Mouse (Mus musculus): ENCODE measurements around the gene Rims3. TPM values are rescaled to one million over a fixed set of nuclear protein-coding genes. Genes with fewer than 3 reads are reported as not detected.

The Rims3 gene
- polyA plus RNA-seq, 1 experiment from 2014 or later: 20.7 TPM

DNA sequence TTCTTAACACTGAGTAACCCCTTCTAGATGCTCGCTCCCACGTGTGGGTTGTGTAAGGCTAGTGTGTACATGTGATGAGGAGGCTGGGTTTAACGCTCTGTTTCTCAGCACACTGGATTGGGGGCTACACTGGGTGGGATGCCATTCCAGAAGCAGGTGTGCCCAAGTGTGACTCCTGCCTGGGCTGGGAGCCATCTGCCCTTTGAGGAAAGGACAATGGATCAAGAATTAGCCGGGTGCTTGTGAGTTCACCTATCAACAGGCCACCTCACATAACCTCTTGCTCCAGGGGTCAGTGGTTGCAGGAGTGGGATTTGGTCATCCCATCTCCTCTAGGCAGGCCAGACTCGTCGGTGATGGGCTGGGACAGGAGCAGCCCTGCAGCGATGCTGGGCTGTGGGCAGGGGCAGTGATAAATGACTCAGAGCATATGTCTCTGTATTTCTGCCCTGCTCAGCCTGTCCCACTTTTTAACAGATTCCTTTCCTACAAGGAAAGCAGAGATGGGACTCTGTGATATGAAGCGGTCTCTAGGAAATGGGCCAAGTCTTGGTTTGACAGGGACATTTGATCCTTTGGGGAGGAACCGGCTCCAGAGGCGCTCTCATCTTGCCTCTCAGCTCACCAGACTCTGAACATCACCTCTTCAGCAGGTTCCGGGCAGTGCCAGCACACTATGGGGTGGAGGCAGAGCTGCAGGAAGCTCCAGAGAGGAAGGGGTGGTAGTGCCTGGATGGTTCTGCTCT, 39.2 kb downstream of the Rims3 start:
- Histone ChIP-seq H3K27ac (replicated peaks; ENCODE audit: low read depth, low read length) (no peak overlapping the region), H3K9ac (replicated peaks; ENCODE audit: low read length) (no peak overlapping the region), H3K4me2 (ENCODE audit: low read length) (no peak overlapping the region), H3K4me3 (replicated peaks; ENCODE audit: low read depth, low read length) (no peak overlapping the region), H3K4me1 (ENCODE audit: control insufficient read depth, insufficient read depth, low read length) (no peaks in the 10 kb centered on the region), H3K36me3 (ENCODE audit: control insufficient read depth, insufficient read depth, low read length) (no peaks in the 10 kb centered on the region), H3K9me3 (ENCODE audit: control insufficient read depth, low read length) (no peaks in the 10 kb centered on the region), H3K27me3 (ENCODE audit: control insufficient read depth, insufficient read depth, low read length) (no peaks in the 10 kb centered on the region)
- WGBS: 83% methylated on average over 11 of the region's 11 CpGs
- DNase-seq (no peak), ATAC-seq (ENCODE audit: low FRiP score, low TSS enrichment) (no peak)

DNA sequence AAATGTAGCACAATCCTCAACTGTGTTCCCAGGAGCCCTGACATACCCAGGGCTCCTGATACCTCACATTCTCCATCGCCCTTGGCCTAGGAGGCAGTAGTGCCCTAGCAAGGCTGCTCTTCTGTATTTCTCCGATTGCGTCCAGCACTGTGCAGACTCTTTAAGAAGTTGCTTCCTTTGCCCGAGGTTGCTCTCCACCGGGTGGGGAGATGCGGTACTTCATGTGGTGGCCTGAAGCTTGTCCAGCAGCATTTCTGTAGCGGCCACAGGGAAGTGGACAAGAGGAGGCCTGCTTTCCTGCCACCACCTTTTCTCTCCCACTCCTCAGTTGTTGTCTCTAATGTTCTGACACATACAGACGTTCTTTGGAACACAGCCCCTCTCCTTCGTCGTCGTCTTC, 40.0 kb downstream of the Rims3 start:
- no peak for DNase-seq
- 80% methylated on average over 11 of the region's 11 CpGs for WGBS
- Histone ChIP-seq H3K27ac (replicated peaks; ENCODE audit: low read depth, low read length) (no peak overlapping the region), H3K36me3 (ENCODE audit: control insufficient read depth, insufficient read depth, low read length) (no peaks in the 10 kb centered on the region), H3K4me2 (ENCODE audit: low read length) (no peak overlapping the region), H3K9me3 (ENCODE audit: control insufficient read depth, low read length) (no peaks in the 10 kb centered on the region), H3K27me3 (ENCODE audit: control insufficient read depth, insufficient read depth, low read length) (no peaks in the 10 kb centered on the region), H3K4me3 (replicated peaks; ENCODE audit: low read depth, low read length) (no peak overlapping the region), H3K9ac (replicated peaks; ENCODE audit: low read length) (no peak overlapping the region), H3K4me1 (ENCODE audit: control insufficient read depth, insufficient read depth, low read length) (no peaks in the 10 kb centered on the region)
- ATAC-seq (ENCODE audit: low FRiP score, low TSS enrichment): no peak

DNA sequence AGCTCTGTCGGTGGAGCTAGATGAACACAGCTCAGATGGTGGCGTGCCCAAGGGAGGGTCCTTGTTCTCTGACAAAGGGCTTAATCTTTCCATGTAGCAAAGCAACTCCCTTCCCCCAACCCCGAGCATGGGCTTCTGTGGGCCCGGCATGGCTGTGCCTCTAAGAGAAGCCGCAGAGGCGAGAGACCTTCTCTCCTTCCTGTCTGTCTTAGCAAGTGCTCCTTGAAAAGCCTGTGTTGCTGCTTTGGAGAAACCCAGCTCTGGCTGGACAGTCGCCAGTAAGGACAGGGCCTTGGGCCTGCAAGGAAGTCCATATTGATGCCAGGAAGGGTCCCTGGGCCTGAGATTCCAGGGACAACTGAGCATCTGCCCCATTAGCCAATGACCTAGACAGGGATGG, 40.6 kb downstream of the Rims3 start:
- H3K9me3 ChIP-seq (ENCODE audit: control insufficient read depth, low read length): no peaks in the 10 kb centered on the region
- DNase-seq: no peak
- ATAC-seq (ENCODE audit: low FRiP score, low TSS enrichment): no peak
- no peak overlapping the region for H3K4me3 ChIP-seq (replicated peaks; ENCODE audit: low read depth, low read length)
- 61% methylated on average over 7 of the region's 7 CpGs for WGBS
- no peak overlapping the region for H3K4me2 ChIP-seq (ENCODE audit: low read length)
- no peaks in the 10 kb centered on the region for H3K36me3 ChIP-seq (ENCODE audit: control insufficient read depth, insufficient read depth, low read length)
- no peak overlapping the region for H3K9ac ChIP-seq (replicated peaks; ENCODE audit: low read length)
- H3K4me1 ChIP-seq (ENCODE audit: control insufficient read depth, insufficient read depth, low read length): no peaks in the 10 kb centered on the region
- no peaks in the 10 kb centered on the region for H3K27me3 ChIP-seq (ENCODE audit: control insufficient read depth, insufficient read depth, low read length)
- H3K27ac ChIP-seq (replicated peaks; ENCODE audit: low read depth, low read length): no peak overlapping the region

DNA sequence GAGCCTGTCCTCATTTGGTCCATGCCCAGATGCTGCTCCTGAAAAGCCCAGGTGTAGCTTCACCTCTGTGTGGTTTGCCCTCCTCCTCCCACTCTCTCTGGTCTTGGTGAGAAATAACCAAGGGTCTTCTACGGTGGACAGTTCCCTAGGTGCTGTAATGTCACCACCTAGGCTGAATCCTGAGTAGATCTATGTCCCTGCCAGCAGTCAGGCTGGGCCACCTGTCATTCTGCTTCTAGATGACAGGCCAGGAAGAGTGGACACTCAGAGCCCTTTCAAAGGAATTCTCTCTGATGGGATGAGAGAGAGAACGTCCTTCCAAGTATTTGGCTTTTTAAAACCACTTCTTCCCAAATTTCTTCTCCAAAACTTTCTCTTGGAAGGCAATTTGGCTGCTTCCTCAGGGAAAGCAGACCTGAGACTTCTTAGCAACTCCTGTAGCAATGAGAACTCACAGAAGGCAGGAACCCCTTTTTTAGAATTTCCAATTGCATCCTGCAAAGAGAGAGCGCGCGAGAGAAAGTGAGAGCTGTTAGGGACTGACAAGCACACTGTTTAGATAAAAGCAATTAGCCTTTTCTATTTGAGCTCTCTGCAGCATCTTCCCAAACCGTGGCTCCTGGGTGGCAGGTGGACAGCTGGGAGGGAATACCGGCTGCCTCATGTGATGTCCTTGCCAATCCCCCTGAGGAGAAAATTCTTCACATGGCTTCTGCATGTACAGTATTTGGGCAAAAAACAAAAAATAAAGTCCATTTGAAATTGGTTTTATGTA, 41.4 kb downstream of the Rims3 start:
- Histone ChIP-seq H3K4me2 (ENCODE audit: low read length) (no peak overlapping the region), H3K9ac (replicated peaks; ENCODE audit: low read length) (no peak overlapping the region), H3K4me1 (ENCODE audit: control insufficient read depth, insufficient read depth, low read length) (no peaks in the 10 kb centered on the region), H3K9me3 (ENCODE audit: control insufficient read depth, low read length) (no peaks in the 10 kb centered on the region), H3K27me3 (ENCODE audit: control insufficient read depth, insufficient read depth, low read length) (no peaks in the 10 kb centered on the region), H3K27ac (replicated peaks; ENCODE audit: low read depth, low read length) (no peak overlapping the region), H3K36me3 (ENCODE audit: control insufficient read depth, insufficient read depth, low read length) (no peaks in the 10 kb centered on the region), H3K4me3 (replicated peaks; ENCODE audit: low read depth, low read length) (no peak overlapping the region)
- 84% methylated on average over 7 of the region's 7 CpGs for WGBS
- ATAC-seq (ENCODE audit: low FRiP score, low TSS enrichment) (no peak), DNase-seq (no peak)

DNA sequence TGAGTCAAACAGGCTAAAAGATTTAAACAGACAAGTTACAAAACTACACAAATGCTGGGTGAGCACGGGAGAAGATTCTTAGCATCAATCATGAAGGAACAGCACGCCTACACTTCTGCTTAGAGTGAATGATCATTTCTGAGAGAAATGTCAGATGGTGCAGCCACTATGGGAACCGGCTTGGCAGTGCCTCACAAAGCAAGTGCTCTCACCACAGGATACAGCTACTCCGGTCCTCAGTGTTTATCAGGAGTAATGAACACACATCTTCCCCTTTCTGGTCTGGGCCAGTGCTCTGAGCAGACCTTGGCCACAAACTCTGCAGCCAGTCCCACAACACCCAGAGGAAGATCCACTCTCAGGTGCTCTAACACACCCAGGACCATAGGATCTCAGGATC, 49.9 kb downstream of the Rims3 start:
- H3K27ac ChIP-seq (replicated peaks; ENCODE audit: low read depth, low read length): no peak overlapping the region
- H3K4me1 ChIP-seq (ENCODE audit: control insufficient read depth, insufficient read depth, low read length): no peaks in the 10 kb centered on the region
- no peaks in the 10 kb centered on the region for H3K36me3 ChIP-seq (ENCODE audit: control insufficient read depth, insufficient read depth, low read length)
- H3K27me3 ChIP-seq (ENCODE audit: control insufficient read depth, insufficient read depth, low read length): no peaks in the 10 kb centered on the region
- H3K4me3 ChIP-seq (replicated peaks; ENCODE audit: low read depth, low read length): no peak overlapping the region
- no peak for ATAC-seq (ENCODE audit: low FRiP score, low TSS enrichment)
- H3K9ac ChIP-seq (replicated peaks; ENCODE audit: low read length): no peak overlapping the region
- 82% methylated on average over 4 of the region's 4 CpGs for WGBS
- H3K4me2 ChIP-seq (ENCODE audit: low read length): no peak overlapping the region
- DNase-seq: no peak
- H3K9me3 ChIP-seq (ENCODE audit: control insufficient read depth, low read length): no peaks in the 10 kb centered on the region

DNA sequence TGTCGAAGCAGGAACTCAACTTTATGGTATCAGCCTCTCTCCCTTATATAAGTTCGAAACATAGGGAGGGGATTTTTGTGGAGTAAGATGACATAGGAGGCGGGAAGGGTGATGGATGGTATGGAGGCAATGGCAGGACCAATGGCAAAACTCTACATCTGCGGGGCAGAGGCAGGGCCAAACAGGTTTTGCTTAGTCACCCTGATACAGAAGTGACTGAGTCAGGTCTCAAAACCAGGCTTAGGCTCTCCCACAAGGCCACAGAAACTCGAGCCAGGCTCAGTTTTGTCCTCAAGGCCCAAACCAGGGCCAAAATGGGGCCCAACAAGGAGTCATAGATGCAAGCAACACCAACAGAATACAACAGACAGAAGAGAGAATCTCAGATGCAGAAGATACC, 51.0 kb downstream of the Rims3 start:
- 80% methylated on average over 5 of the region's 5 CpGs for WGBS
- Histone ChIP-seq H3K9ac (replicated peaks; ENCODE audit: low read length) (no peak overlapping the region), H3K27me3 (ENCODE audit: control insufficient read depth, insufficient read depth, low read length) (no peaks in the 10 kb centered on the region), H3K36me3 (ENCODE audit: control insufficient read depth, insufficient read depth, low read length) (no peaks in the 10 kb centered on the region), H3K4me2 (ENCODE audit: low read length) (no peak overlapping the region), H3K4me3 (replicated peaks; ENCODE audit: low read depth, low read length) (no peak overlapping the region), H3K27ac (replicated peaks; ENCODE audit: low read depth, low read length) (no peak overlapping the region), H3K9me3 (ENCODE audit: control insufficient read depth, low read length) (no peaks in the 10 kb centered on the region), H3K4me1 (ENCODE audit: control insufficient read depth, insufficient read depth, low read length) (no peaks in the 10 kb centered on the region)
- DNase-seq (no peak), ATAC-seq (ENCODE audit: low FRiP score, low TSS enrichment) (no peak)

DNA sequence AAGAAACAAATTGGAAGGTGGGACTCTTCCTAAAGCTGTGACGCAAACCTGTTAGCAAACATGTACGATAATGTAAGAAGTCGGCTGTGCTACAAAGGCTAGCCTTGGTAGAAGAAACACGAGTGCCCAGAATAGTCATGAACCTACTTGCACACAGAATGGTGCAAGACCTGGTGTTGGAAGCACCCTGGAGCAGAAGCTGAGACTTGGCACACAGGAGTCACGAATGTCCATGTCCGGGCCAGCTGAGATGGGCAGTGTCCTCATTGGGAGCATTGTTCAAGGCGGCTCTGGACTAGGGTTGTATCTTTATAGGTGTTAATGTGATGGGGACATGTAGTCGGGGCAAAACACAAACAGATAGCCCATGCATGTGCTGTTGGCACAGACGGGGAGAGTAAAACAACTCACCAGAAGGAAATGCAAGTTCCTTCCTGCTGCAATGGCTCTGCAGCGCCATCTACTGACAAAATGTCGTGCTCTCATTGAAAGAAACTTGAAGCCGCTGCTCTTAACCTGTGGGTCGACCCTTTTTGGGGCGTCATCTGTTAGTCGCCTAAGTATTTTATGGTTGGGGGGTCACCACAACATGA, 55.0 kb downstream of the Rims3 start:
- ATAC-seq (ENCODE audit: low FRiP score, low TSS enrichment): no peak; the same call in 1 of the 2 replicates

DNA sequence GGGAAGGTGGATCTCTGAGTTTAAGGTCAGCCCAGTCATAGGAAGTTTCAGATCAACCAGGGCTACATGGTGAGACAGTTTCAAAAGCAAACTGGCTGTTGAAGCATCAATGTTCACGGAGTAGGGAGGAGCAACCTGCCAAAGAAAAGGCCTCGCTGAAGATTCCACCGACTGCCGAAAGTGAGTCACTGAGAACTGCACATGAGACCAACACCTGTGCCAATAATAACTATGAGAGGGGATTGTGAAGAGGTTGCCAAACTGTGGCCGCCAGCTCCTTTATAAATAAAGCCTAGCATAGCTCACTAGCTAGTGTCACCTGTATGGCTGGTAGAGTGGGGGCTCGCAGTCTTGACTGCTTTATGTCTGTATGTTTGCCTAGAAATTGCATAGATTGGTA, 56.5 kb downstream of the Rims3 start:
- ATAC-seq (ENCODE audit: low FRiP score, low TSS enrichment): no peak
- no peak overlapping the region for H3K27ac ChIP-seq (replicated peaks; ENCODE audit: low read depth, low read length)
- no peak overlapping the region for H3K4me3 ChIP-seq (replicated peaks; ENCODE audit: low read depth, low read length)
- H3K27me3 ChIP-seq (ENCODE audit: control insufficient read depth, insufficient read depth, low read length): no peaks in the 10 kb centered on the region
- DNase-seq: no peak
- H3K9ac ChIP-seq (replicated peaks; ENCODE audit: low read length): no peak overlapping the region
- no peak overlapping the region for H3K4me2 ChIP-seq (ENCODE audit: low read length)
- H3K4me1 ChIP-seq (ENCODE audit: control insufficient read depth, insufficient read depth, low read length): no peaks in the 10 kb centered on the region
- 88% methylated on average over 6 of the region's 6 CpGs for WGBS
- no peaks in the 10 kb centered on the region for H3K9me3 ChIP-seq (ENCODE audit: control insufficient read depth, low read length)
- no peaks in the 10 kb centered on the region for H3K36me3 ChIP-seq (ENCODE audit: control insufficient read depth, insufficient read depth, low read length)

More for the DNA sequence above, 55.0 kb downstream of the Rims3 start:
- WGBS: 32% methylated on average over 15 of the region's 15 CpGs
- Histone ChIP-seq H3K9ac (replicated peaks; ENCODE audit: low read length) (no peak overlapping the region), H3K9me3 (ENCODE audit: control insufficient read depth, low read length) (no peaks in the 10 kb centered on the region), H3K4me3 (replicated peaks; ENCODE audit: low read depth, low read length) (no peak overlapping the region), H3K4me2 (ENCODE audit: low read length) (no peak overlapping the region), H3K27me3 (ENCODE audit: control insufficient read depth, insufficient read depth, low read length) (no peaks in the 10 kb centered on the region), H3K27ac (replicated peaks; ENCODE audit: low read depth, low read length) (no peak overlapping the region), H3K36me3 (ENCODE audit: control insufficient read depth, insufficient read depth, low read length) (no peaks in the 10 kb centered on the region), H3K4me1 (ENCODE audit: control insufficient read depth, insufficient read depth, low read length) (no peaks in the 10 kb centered on the region)
- DNase-seq: peak; percentile 94

All from midbrain, embryonic 14.5 days (tissue).